Mouse (Mus musculus) left cerebral cortex, postnatal 10 days (tissue): ENCODE results near the gene Gm44. TPM values are rescaled to one million over a fixed set of nuclear protein-coding genes. Genes with fewer than 3 reads are reported as not detected.
"Not testable (repeated sequence)": the region's sequence is repeated elsewhere in the genome, so short reads cannot be mapped to it uniquely, and the experiment has no call there.

Source experiments
- DNase-seq, 2 experiments: peaks; one replicate each; pipeline ENCODE4 v3.0.0; 2021 to 2022; ENCODE audit warnings: low spot score in 2 of 2, mixed read lengths in 1 of 2; ENCODE audit errors: extremely low spot score in 1 of 2
- intact Hi-C: fragments of 180-260 bp; cut with DNase I; formaldehyde crosslinking; loops from one replicate; pipeline ENCODE4 v1.15.1; 2025
- total RNA-seq, 2 experiments: library from RNA; stranded (reverse); gene quantifications; 2 replicates each; pipeline ENCODE4 v1.2.3; 2021

The Gm44 gene
- total RNA-seq: not detected

- DNase-seq: no peak
- intact Hi-C loops: no loop called here
These were observed at the start of gene Gm44 for GRCm38 (mm10) chrX:90891842-90892241. TSS of gene Gm44 (plus strand) at chrX:90892142.

- DNase-seq: peak in 1 of 2 experiments; percentile 2
- intact Hi-C loops: no loop called here
These were observed 36.0 kb downstream of the Gm44 start for GRCm38 (mm10) chrX:90927989-90928388.

DNA sequence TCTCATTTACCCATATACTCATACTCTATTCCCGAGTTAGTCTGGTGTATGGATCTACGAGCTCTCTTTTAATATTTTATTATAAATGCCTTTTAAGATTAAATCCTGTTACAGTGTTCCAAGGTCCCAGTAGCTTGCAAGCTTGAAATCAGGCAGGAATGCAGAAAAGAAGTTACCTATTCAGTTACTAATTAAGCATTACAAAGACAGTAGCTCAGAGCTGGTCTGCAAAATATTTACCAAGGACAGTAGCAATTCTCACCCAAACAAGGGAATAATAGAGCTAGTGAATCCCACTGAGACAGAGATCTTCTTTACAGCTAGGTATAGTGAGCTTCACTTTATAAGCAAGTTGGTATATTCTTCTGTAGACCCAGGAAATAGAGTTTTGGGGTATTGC, 46.3 kb downstream of the Gm44 start:
- intact Hi-C loops, DNase-seq: not testable (repeated sequence)
